Mouse (Mus musculus) midbrain, embryonic 16.5 days (tissue): ENCODE measurements at regions not wholly inside any gene's neighbourhood (a gene's known extent, or its start where the extent isn't known, plus 50 kb on each side); places are given as distances from the start of the nearest gene placed in this dataset.
A peak's percentile ranks its signal among the peaks of the same experiment; 100 is the strongest.

Experiments
- ATAC-seq: fragments of 200-750 bp; cut with Nextera tagmentation; 2 replicates; pipeline ENCODE4 v1.8.0; 2017; ENCODE audit warnings: moderate TSS enrichment
- H3K27ac ChIP-seq: fragments of 300-500 bp; sonication (generic); 2 replicates; pipeline ENCODE4 v1.5.1; 2014; ENCODE audit warnings: mild to moderate bottlenecking, low read length, mixed read lengths
- H3K27me3 ChIP-seq: fragments of 300-500 bp; sonication (generic); 2 replicates; pipeline ENCODE4 v1.6.1; 2014; ENCODE audit warnings: low read depth, low read length, mixed read lengths; ENCODE audit not compliant: control insufficient read depth, insufficient read depth
- H3K36me3 ChIP-seq: fragments of 300-500 bp; sonication (generic); 2 replicates; pipeline ENCODE4 v1.6.1; 2014; ENCODE audit warnings: mild to moderate bottlenecking, low read length, moderate library complexity, mixed read lengths; ENCODE audit not compliant: control insufficient read depth, insufficient read depth
- H3K4me1 ChIP-seq: fragments of 300-500 bp; sonication (generic); 2 replicates; pipeline ENCODE4 v1.6.1; 2014; ENCODE audit warnings: mild to moderate bottlenecking, low read length, mixed read lengths; ENCODE audit not compliant: control insufficient read depth, insufficient read depth
- H3K4me2 ChIP-seq: fragments of 300-500 bp; sonication (generic); 2 replicates; pipeline ENCODE4 v1.6.1; 2014; ENCODE audit warnings: mild to moderate bottlenecking, low read length, mixed read lengths
- H3K4me3 ChIP-seq: fragments of 300-500 bp; sonication (generic); 2 replicates; pipeline ENCODE4 v1.5.1; 2014; ENCODE audit warnings: low read depth, mild to moderate bottlenecking, low read length, moderate library complexity, mixed read lengths
- H3K9ac ChIP-seq: fragments of 300-500 bp; sonication (generic); 2 replicates; pipeline ENCODE4 v1.6.1; 2014; ENCODE audit warnings: low read depth, low read length, mixed read lengths
- H3K9me3 ChIP-seq: fragments of 300-500 bp; sonication (generic); replicated peaks from 2 replicates; pipeline ENCODE4 v1.6.1; 2014; ENCODE audit warnings: mild to moderate bottlenecking, low read length, mixed read lengths; ENCODE audit not compliant: control insufficient read depth, poor library complexity, severe bottlenecking
- WGBS: fragments of 180-500 bp; shearing (Covaris S2); extraction: QIAGEN DNeasy Blood & Tissue Kit; methylation state at CpG from one replicate; pipeline ENCODE4 v1.1.7; 2014; 5-methylcytosine and 5-hydroxymethylcytosine counted together

DNA sequence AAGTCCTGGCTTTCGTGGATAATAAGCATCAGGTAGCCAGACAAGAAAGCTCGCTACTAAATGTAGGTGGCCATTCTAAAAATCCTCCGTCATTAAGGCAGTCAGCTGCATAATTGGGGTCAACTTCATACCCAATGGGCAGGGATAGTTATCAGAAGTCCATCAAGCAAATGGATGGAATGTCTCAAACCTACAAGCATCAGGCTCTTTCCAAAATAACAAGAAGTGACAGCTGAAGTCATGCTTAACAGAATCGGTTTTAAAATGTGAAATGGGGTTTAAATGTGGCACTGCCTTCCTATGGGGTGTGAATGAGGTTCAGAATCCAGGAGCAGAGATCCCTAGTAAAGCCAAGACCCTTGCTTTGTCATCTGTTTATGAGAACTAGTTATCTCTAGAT, 650.2 kb downstream of the Diaph3 start:
- Histone ChIP-seq H3K4me3 (no peak overlapping the region), H3K4me2 (no peak overlapping the region), H3K27me3 (no peaks in the 10 kb centered on the region), H3K36me3 (no peaks in the 10 kb centered on the region), H3K9me3 (no peaks in the 10 kb centered on the region), H3K27ac (no peak overlapping the region), H3K9ac (no peak overlapping the region), H3K4me1 (peaks cover 3% of the 10 kb centered on the region; the same call in 1 of the 2 replicates)
- WGBS = 76% methylated on average over 4 of the region's 4 CpGs
- no peak for ATAC-seq

- H3K4me2 ChIP-seq = no peak overlapping the region
- peak overlapping the region; percentile 2; the same call in 1 of the 2 replicates for H3K27ac ChIP-seq
- H3K9ac ChIP-seq = no peak overlapping the region
- no peaks in the 10 kb centered on the region for H3K36me3 ChIP-seq
- H3K4me3 ChIP-seq = no peak overlapping the region
- no peaks in the 10 kb centered on the region for H3K9me3 ChIP-seq
- peaks cover 3% of the 10 kb centered on the region; the same call in 1 of the 2 replicates for H3K4me1 ChIP-seq
- WGBS = 61% methylated on average over 13 of the region's 13 CpGs
- H3K27me3 ChIP-seq = no peaks in the 10 kb centered on the region
- peak; percentile 65 for ATAC-seq
These were observed 651.0 kb downstream of the Diaph3 start for GRCm38 (mm10) chr14:86489872-86490631.

DNA sequence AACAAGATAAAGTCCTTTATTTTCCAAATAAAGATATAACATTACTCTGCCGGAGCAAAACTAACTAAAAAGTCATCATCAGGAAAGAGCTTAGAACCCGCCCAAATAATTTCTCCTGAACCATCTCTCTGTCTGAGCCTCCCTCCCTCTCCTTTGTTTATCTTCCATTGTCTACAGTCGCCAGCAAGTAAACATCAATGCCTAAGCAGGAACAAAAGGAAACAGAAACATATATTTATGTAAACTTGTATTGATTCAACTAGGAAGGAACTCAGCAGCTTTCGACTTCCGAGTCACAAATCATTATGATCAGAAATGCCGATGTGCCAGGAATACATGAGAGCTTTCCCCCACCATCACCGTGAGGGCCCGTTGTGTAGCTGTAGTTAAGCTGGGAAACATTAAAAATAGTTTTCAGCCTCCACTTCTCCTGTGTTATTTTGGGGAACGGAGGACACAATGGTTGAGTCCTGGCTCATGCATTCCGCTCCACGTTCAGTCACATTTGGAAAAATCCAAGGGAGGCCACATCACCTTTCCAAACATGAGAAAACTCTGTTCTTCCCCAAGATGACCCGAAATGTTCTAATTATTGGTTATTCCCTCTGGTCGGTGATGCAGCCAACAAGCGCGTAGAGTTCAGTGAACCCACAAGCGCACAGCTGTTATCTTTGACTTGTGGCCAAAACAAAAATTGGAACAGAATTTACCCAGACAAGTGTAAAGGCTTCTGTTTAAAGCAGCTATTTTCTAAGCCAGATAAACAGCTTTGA, 651.8 kb downstream of the Diaph3 start:
- Histone ChIP-seq H3K9ac (no peak overlapping the region), H3K27ac (no peak overlapping the region), H3K4me3 (no peak overlapping the region), H3K4me1 (peaks cover 3% of the 10 kb centered on the region; the same call in 1 of the 2 replicates), H3K4me2 (no peak overlapping the region), H3K9me3 (no peaks in the 10 kb centered on the region), H3K36me3 (no peaks in the 10 kb centered on the region), H3K27me3 (no peaks in the 10 kb centered on the region)
- no peak for ATAC-seq
- WGBS = 78% methylated on average over 16 of the region's 16 CpGs

DNA sequence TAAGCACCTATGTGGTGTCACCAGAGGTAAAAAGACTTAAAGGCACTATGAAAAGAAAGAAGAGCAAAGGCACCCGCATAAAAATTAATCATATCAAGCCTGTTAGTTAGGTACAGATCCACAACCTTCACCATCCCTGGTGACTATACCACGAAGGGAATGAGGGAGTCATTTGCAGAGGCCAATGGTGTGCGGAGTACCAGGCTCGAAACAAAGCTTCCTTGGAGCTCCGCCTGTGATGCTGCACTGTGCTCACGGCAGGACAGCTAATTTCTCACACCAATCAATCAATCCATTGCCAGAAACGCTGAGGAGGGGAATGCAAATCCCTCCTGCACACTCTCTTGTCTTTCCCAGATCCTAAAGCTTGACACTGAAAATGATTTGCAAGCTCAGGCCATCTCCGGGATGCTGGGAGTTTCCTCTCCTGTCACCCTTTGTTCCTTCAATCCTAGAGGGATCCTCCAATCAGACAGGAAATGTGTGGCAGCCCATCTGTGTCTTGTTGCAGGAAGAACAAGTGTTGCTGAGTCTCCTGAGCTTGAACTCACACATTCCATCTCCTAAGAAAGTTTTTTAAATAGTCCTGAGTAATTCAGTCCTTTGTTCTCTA, 653.6 kb downstream of the Diaph3 start:
- Histone ChIP-seq H3K4me2 (no peak overlapping the region), H3K27ac (no peak overlapping the region), H3K9ac (no peak overlapping the region), H3K27me3 (no peaks in the 10 kb centered on the region), H3K4me3 (no peak overlapping the region), H3K4me1 (peaks cover 3% of the 10 kb centered on the region; the same call in 1 of the 2 replicates), H3K9me3 (no peaks in the 10 kb centered on the region), H3K36me3 (no peaks in the 10 kb centered on the region)
- ATAC-seq = no peak
- 56% methylated on average over 8 of the region's 8 CpGs for WGBS

- H3K4me1 ChIP-seq = no peaks in the 10 kb centered on the region
- ATAC-seq = no peak
- no peak overlapping the region for H3K27ac ChIP-seq
- no peaks in the 10 kb centered on the region for H3K36me3 ChIP-seq
- no peak overlapping the region for H3K9ac ChIP-seq
- H3K9me3 ChIP-seq = no peaks in the 10 kb centered on the region
- WGBS = 84% methylated on average over 5 of the region's 5 CpGs
- no peak overlapping the region for H3K4me3 ChIP-seq
- no peak overlapping the region for H3K4me2 ChIP-seq
- H3K27me3 ChIP-seq = no peaks in the 10 kb centered on the region
These were observed 656.8 kb downstream of the Diaph3 start for GRCm38 (mm10) chr14:86484247-86484646.

DNA sequence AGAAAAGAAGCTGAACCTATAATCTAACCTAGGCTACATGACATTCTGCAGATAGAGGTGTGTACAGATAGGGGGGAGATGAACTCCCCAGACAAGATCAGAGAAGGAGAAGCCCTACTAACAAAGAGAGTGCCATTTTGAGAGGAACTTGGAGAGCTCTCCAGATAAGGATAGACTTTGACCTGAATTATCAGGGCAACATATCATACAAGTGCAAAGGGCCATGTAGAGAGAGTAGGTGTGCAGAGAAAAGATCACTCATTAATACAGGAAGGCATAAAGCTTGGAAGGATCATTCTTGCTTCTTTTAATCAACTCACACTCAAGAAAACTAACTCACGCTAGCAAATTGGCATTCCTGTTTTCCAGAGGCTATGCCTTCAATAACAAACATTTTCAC, 667.4 kb downstream of the Diaph3 start:
- no peak overlapping the region for H3K9ac ChIP-seq
- no peak overlapping the region for H3K4me3 ChIP-seq
- no peak overlapping the region for H3K4me2 ChIP-seq
- no peaks in the 10 kb centered on the region for H3K9me3 ChIP-seq
- no peaks in the 10 kb centered on the region for H3K27me3 ChIP-seq
- H3K36me3 ChIP-seq = no peaks in the 10 kb centered on the region
- no peak for ATAC-seq
- no peak overlapping the region for H3K27ac ChIP-seq
- H3K4me1 ChIP-seq = no peaks in the 10 kb centered on the region
- WGBS = 96% methylated on average over 1 of the region's 1 CpGs

GRCm38 (mm10) chr14:86470462-86470861, 670.6 kb downstream of the Diaph3 start:
- no peak overlapping the region for H3K4me3 ChIP-seq
- no peak overlapping the region for H3K4me2 ChIP-seq
- ATAC-seq = no peak
- 0 out of 2 replicates have a peak, but pooled peaks cover 4% of the 10 kb centered on the region for H3K27me3 ChIP-seq
- H3K27ac ChIP-seq = no peak overlapping the region
- no peaks in the 10 kb centered on the region for H3K36me3 ChIP-seq
- 70% methylated on average over 4 of the region's 4 CpGs for WGBS
- H3K9ac ChIP-seq = no peak overlapping the region
- no peaks in the 10 kb centered on the region for H3K4me1 ChIP-seq
- H3K9me3 ChIP-seq = no peaks in the 10 kb centered on the region

GRCm38 (mm10) chr14:86467886-86468463, 673.1 kb downstream of the Diaph3 start:
- 35% methylated on average over 8 of the region's 8 CpGs for WGBS
- Histone ChIP-seq H3K4me1 (no peaks in the 10 kb centered on the region), H3K27me3 (0 out of 2 replicates have a peak, but pooled peaks cover 6% of the 10 kb centered on the region), H3K9me3 (no peaks in the 10 kb centered on the region), H3K4me2 (no peak overlapping the region), H3K27ac (no peak overlapping the region), H3K9ac (no peak overlapping the region), H3K36me3 (no peaks in the 10 kb centered on the region), H3K4me3 (no peak overlapping the region)
- no peak for ATAC-seq
